Mouse (Mus musculus): ENCODE data around the gene Gm21118.
"Not testable (repeated sequence)": the region's sequence is repeated elsewhere in the genome, so short reads cannot be mapped to it uniquely, and the experiment has no call there.

Gm21118 gene

GRCm38 (mm10) chrY:70273542-70273941, at the start of gene Gm21118:
Gm21118 (minus strand) TSS chrY:70273642.
- not testable (repeated sequence) for DNase-seq

DNA sequence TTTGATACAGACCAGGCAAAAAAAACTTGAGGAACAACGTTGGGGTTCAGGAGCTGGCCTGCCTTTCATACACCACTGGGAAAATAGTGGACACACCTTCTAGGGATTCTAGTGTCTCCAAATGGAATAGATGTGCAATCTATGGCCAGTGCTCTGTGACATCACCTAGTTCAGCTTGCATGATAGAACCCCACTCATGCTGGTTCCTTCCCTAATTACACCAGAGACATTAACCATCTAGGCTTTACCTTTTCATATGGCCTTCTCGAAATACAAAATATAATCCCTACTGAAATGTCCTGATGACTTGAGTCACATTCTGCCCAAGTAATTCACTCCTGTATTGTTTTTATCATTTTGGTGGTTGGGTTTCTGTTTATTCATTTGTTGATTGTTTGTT, 29.7 kb upstream of the Gm21118 start, which contains the start of the genes Gm29423 and Gm29644:
Gene Gm29423, minus strand, starts transcription at position 101 of the 400 bp plus-strand sequence.
Gene Gm29644, minus strand, starts transcription at position 157 of the 400 bp plus-strand sequence.
- DNase-seq: not testable (repeated sequence)

Measured in cerebellum, adult 11-12 months (tissue).